11 mouse cellular contexts compared by ENCODE assay signal in the genomic region with DNA sequence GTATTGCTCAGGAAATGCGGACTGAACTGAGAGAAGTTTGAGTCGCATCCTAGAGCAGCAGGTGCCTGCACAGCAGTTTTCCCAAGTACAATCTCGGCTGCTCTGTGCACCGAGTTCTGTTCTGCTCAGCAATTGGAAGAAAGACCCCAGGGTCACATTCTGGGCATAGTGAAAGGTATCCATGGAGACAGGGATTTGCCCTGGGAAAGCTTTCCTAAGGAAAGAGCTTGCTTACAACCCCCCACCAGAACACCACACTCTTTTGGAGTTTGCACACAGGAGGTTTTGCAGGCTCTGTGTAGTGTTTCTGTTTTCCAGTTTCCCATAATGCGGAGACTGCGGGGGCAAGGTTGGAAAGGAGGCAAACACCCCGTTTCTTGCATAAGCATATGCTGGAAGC.
DNase-seq lines count a peak whose midpoint lies in the region; ATAC-seq lines count a peak whose summit lies in the region.
"Had no signal": no experiment of that assay in that cellular context is flagged by ENCODE, and none has a peak within 500 bp of the region (broad histone marks: within the 10 kb centered on the region; RNA-seq: fewer than 3 reads in every experiment).

No protein-coding gene starts in this region.

- WGBS in embryonic facial prominence, embryonic 11.5 days: 40% methylated on average over 7 of the region's 7 CpGs
- WGBS in hindbrain, embryonic 13.5 days: 9% methylated on average over 7 of the region's 7 CpGs
- WGBS in kidney, embryonic 14.5 days: 78% methylated on average over 7 of the region's 7 CpGs

- peak; percentile 67; the same call in 1 of the 2 replicates for ATAC-seq in embryonic facial prominence, embryonic 11.5 days (replicated peaks; ENCODE audit: insufficient number of reproducible peaks, low FRiP score, low TSS enrichment, low read depth)
- ATAC-seq in hindbrain, embryonic 13.5 days (ENCODE audit: low FRiP score): peak; percentile 68; the same call in 1 of the 2 replicates
- ATAC-seq in cerebellum, adult (ENCODE audit: insufficient number of reproducible peaks, low FRiP score, low TSS enrichment): no peak
- no peak for ATAC-seq in kidney, embryonic 14.5 days (ENCODE audit: low FRiP score, low TSS enrichment)

- peak; percentile 87 for DNase-seq in embryo, embryonic 10.5 days (ENCODE audit: low spot score)
- peak; percentile 52 for DNase-seq in embryonic facial prominence, embryonic 11.5 days (ENCODE audit: low spot score)
- DNase-seq in neural tube, embryonic 10.5 days (ENCODE audit: extremely low spot score, low spot score): peak; percentile 25
- no peak for DNase-seq in gastrocnemius, postnatal 36 days
- DNase-seq: gastrocnemius, postnatal 25 days; kidney, postnatal 25 days; left cerebral cortex, postnatal 4 days; lung, adult 18-20 months had no signal

- H3K27me3 ChIP-seq in embryonic facial prominence, embryonic 11.5 days (ENCODE audit: control insufficient read depth, insufficient read depth, low read length): no peaks in the 10 kb centered on the region
- H3K27me3 ChIP-seq in hindbrain, embryonic 13.5 days: no peaks in the 10 kb centered on the region
- no peaks in the 10 kb centered on the region for H3K27me3 ChIP-seq in kidney, embryonic 14.5 days (ENCODE audit: control insufficient read depth, insufficient read depth, low read length)

- intact Hi-C loops in gastrocnemius, postnatal 36 days (cut with DNase I): no loop called here

- H3K4me2 ChIP-seq in embryonic facial prominence, embryonic 11.5 days (ENCODE audit: low read depth, low read length): no peak overlapping the region
- 0 out of 2 replicates have a peak overlapping the region, but pooled peaks have one; percentile 2 for H3K4me2 ChIP-seq in hindbrain, embryonic 13.5 days
- H3K4me2 ChIP-seq in kidney, embryonic 14.5 days (replicated peaks; ENCODE audit: low read depth, low read length): no peak overlapping the region

- H3K4me3 ChIP-seq in embryonic facial prominence, embryonic 11.5 days (ENCODE audit: low read depth, low read length): no peak overlapping the region
- H3K4me3 ChIP-seq in hindbrain, embryonic 13.5 days: no peak overlapping the region
- no peak overlapping the region for H3K4me3 ChIP-seq in kidney, embryonic 14.5 days (ENCODE audit: low read length)

- no peaks in the 10 kb centered on the region for H3K36me3 ChIP-seq in embryonic facial prominence, embryonic 11.5 days (replicated peaks; ENCODE audit: control insufficient read depth, insufficient read depth, low read depth, low read length)
- H3K36me3 ChIP-seq in hindbrain, embryonic 13.5 days: no peaks in the 10 kb centered on the region
- H3K36me3 ChIP-seq in kidney, embryonic 14.5 days (ENCODE audit: control insufficient read depth, insufficient read depth, low read length): no peaks in the 10 kb centered on the region

- no peaks in the 10 kb centered on the region for H3K9me3 ChIP-seq in embryonic facial prominence, embryonic 11.5 days (replicated peaks; ENCODE audit: control insufficient read depth, low read length)
- H3K9me3 ChIP-seq in hindbrain, embryonic 13.5 days: peaks cover 9% of the 10 kb centered on the region; the same call in 1 of the 2 replicates
- H3K9me3 ChIP-seq in kidney, embryonic 14.5 days (ENCODE audit: control insufficient read depth, low read length): no peaks in the 10 kb centered on the region

- no peak overlapping the region for H3K9ac ChIP-seq in embryonic facial prominence, embryonic 11.5 days (replicated peaks; ENCODE audit: low read length)
- no peak overlapping the region for H3K9ac ChIP-seq in hindbrain, embryonic 13.5 days
- no peak overlapping the region for H3K9ac ChIP-seq in kidney, embryonic 14.5 days (ENCODE audit: low read depth, low read length)

- H3K27ac ChIP-seq in embryonic facial prominence, embryonic 11.5 days (replicated peaks; ENCODE audit: low read depth, low read length): no peak overlapping the region
- no peak overlapping the region for H3K27ac ChIP-seq in hindbrain, embryonic 13.5 days
- no peak overlapping the region for H3K27ac ChIP-seq in kidney, embryonic 14.5 days (ENCODE audit: low read depth, low read length)

- H3K4me1 ChIP-seq in embryonic facial prominence, embryonic 11.5 days (ENCODE audit: control insufficient read depth, insufficient read depth, low read length): no peaks in the 10 kb centered on the region
- H3K4me1 ChIP-seq in hindbrain, embryonic 13.5 days (replicated peaks): peaks cover 12% of the 10 kb centered on the region
- no peaks in the 10 kb centered on the region for H3K4me1 ChIP-seq in kidney, embryonic 14.5 days (ENCODE audit: control insufficient read depth, insufficient read depth, low read length)

Comparison
In these comparisons a context has a peak if more than half of its experiments do, and no peak if none do; other contexts are left out.
1. DNase-seq: peak in embryo, embryonic 10.5 days (single experiment), embryonic facial prominence, embryonic 11.5 days (single experiment) and neural tube, embryonic 10.5 days (single experiment); none in gastrocnemius, postnatal 36 days (0 of 2).
2. ATAC-seq: peak in embryonic facial prominence, embryonic 11.5 days (single experiment) and hindbrain, embryonic 13.5 days (single experiment); none in cerebellum, adult (single experiment) and kidney, embryonic 14.5 days (single experiment).